Mouse (Mus musculus) gastrocnemius, postnatal 25 days (tissue): Measurements from ENCODE around the gene Rpp38. TPM values are rescaled to one million over a fixed set of nuclear protein-coding genes. Genes with fewer than 3 reads are reported as not detected.

Experiments used
- DNase-seq: peaks from one replicate; pipeline ENCODE4 v3.0.0; 2022
- long read RNA-seq, 2 experiments: library from polyadenylated mRNA; stranded (forward); transcript quantifications; one replicate each; pipeline ENCODE4 v2.0.0; 2021
- total RNA-seq, 2 experiments: library from RNA; stranded (reverse); gene quantifications; 1 replicate in 1 of 2; 2 replicates in 1 of 2; pipeline ENCODE4 v1.2.3; 2021

The Rpp38 gene
- 1 to 10 TPM; 4.6 to 5.3 TPM for total RNA-seq
- long read RNA-seq, experiment 1, transcript Rpp38-201 (2 exons, 1,042 nt), result major isoform, 7 of 8 reads
- long read RNA-seq, experiment 1, partial matches to known transcripts, result 0 of 8 reads
- long read RNA-seq, experiment 1, other reads (novel, unspliced or antisense), result 1 of 8 reads
- long read RNA-seq, experiment 2, transcript Rpp38-201 (2 exons, 1,042 nt), result major isoform, 5 of 6 reads
- long read RNA-seq, experiment 2, partial matches to known transcripts, result 1 of 6 reads
- long read RNA-seq, experiment 2, other reads (novel, unspliced or antisense), result 0 of 6 reads

- peak; percentile 96 for DNase-seq
These were observed at the start of gene Rpp38 for GRCm38 (mm10) chr2:3332484-3333242. Gene Rpp38, minus strand, starts transcription at chr2:3332643.

- DNase-seq, result no peak
These were observed 32.7 kb upstream of the Rpp38 start for GRCm38 (mm10) chr2:3365127-3365526.

GRCm38 (mm10) chr2:3361067-3361466 is 28.6 kb upstream of the Rpp38 start:
- DNase-seq, result no peak

DNA sequence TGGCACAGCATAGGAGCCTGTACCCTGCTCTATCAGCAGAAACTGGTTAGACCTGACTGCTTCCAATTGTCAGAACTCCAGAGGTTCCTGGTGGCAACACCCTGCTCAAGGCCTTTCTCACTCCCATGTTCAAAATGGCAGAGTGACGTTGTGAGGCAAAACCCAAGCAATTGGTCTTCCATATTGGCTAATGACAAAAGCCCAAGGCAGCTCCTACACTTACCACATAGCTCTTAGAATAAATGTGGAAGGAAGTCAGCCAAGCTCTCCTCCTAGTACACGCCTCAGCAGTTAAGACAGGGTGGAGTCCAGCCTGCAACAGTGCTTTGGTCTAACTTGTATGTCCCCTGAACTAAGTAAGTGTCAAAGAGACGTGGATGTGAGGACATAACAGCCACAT is 25.4 kb upstream of the Rpp38 start:
- no peak for DNase-seq

GRCm38 (mm10) chr2:3356311-3356710 is 23.9 kb upstream of the Rpp38 start:
- no peak for DNase-seq

DNA sequence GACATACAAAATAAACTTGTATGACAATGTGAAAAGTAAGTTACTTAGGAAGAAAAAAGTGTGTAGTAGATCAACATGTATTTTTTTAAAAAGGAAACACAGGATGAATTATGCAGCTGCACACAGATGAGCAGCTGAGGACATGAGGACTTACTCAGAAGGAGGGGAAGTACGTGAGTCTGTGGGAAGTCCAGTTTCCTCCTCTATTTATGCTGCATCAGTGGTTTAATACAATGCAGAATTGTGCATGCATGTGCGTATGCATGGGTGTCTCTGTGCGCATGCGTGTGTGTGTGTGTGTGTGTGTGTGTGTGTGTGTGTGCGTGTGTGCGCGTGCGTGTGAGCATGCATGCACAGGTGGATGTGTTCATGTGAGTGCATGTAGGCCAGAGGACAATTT is 23.4 kb upstream of the Rpp38 start:
- DNase-seq, result no peak

DNA sequence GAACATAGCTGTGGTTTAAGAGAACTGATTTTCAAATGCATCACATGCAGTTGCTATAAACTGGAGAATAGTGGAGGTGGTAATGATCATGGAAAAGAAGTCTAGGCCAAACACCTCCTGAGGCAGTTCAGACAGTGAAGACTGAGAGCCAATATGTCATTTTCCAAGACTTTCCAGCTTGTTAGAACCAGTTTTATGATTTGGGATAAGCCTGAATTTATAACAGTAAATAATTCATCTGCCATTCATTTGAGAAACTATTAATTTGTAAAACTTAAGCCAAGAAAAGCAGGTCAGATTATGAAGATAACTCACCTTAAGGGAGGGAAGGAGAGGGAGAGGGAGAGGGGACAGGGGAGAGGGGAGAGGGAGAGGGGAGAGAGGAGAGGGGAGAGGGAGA is 20.7 kb upstream of the Rpp38 start:
- no peak for DNase-seq

DNA sequence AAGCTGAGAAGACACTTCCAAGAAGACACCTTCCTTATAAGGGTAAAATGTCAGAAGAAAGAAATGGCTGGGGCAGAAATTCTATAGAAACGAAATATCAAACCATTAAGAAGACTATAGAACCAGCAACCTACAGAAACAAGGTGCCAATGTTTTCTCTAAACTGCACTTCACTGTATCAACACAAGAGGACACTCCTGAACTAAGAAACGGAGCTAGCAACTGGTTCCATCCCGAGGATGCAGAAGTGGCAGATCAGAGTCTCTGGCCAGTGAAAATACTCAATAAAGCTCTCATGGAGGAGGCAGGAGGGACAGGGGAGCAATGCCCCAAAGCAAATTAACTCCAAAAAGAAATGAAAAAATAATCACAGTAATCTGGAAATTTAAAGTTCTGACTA is 16.5 kb upstream of the Rpp38 start:
- DNase-seq, result no peak

GRCm38 (mm10) chr2:3348422-3348821 is 16.0 kb upstream of the Rpp38 start:
- no peak for DNase-seq

DNA sequence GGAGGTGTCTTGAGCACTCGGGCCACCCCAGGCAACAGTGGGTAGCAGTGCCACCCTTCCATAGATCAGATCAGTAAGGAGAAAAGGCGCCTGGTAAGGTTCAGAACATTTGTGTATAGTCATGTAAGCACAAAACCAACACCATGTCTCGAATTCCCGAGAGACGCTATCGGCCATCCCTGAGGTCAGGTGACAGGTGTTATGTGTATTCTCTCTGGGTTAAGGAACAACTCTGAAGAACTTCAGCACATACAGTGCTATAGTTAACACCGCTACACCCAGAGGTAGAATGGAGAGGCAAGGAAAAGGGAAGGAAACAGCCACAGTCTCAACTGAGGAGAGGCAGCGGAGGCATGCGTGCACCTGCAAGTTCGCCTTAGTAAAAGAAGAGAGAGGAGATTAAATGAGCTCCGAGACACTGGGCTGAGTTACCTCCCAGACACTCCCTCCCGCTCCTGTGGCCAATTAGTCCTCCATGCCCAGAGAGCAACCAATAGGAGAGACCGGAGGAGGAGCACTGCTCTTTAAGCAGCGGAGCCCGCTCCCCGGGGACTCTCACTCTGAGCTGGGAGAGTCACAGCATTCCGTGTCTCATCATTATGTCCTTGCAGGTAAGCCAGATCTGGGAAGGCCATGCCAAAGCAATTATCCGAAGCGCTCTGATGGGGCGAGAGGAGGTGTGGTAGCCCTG is 3.3 kb upstream of the Rpp38 start, which contains the start of gene Acbd7:
TSS of gene Acbd7 (plus strand) at position 558 of the 691 bp plus-strand sequence.
- peak; percentile 22 for DNase-seq

DNA sequence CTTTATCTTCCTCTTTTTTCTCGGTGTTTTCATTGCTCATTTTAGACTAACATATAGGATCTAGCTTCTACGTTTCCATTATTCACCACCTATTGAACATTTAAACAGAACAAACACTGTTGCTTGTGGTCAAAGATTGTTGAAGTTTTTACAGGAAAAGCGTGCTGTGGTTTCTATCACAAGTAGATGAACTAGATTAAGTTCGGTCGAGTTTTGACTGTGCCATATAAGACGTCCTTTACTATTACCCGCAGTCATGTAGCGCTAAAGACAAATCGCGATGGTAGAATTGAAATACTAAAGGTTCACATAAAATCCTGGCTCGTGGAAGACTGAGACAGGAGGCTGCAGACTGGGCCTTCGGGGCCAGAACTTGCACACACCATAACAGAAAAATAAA is 1.3 kb upstream of the Rpp38 start:
- no peak for DNase-seq

GRCm38 (mm10) chr2:3332056-3332455 is 387 bp downstream of the Rpp38 start:
- DNase-seq, result no peak

GRCm38 (mm10) chr2:3331071-3331703 is 1.3 kb downstream of the Rpp38 start:
- DNase-seq, result no peak

DNA sequence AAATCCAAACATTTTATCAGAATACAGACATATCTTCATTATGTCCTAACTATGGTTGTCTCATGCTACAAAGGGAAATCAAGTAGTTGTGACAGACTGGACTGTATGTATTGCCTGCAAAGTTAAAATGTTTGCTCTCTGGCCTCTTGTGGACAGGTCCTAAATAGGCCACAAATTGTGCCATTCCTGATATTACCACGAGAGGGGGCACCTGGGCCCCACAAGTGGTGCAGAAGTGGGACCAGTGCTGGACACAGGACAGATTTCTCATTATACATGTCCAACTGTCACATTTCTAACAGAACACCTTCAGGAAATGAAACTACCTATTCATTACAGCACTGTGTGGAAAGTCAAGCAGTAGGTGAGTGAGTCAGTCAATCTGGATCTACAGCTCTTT is 5.1 kb downstream of the Rpp38 start:
- peak; percentile 29 for DNase-seq

- DNase-seq, result no peak
These were observed 5.9 kb downstream of the Rpp38 start for GRCm38 (mm10) chr2:3326547-3326946.

DNA sequence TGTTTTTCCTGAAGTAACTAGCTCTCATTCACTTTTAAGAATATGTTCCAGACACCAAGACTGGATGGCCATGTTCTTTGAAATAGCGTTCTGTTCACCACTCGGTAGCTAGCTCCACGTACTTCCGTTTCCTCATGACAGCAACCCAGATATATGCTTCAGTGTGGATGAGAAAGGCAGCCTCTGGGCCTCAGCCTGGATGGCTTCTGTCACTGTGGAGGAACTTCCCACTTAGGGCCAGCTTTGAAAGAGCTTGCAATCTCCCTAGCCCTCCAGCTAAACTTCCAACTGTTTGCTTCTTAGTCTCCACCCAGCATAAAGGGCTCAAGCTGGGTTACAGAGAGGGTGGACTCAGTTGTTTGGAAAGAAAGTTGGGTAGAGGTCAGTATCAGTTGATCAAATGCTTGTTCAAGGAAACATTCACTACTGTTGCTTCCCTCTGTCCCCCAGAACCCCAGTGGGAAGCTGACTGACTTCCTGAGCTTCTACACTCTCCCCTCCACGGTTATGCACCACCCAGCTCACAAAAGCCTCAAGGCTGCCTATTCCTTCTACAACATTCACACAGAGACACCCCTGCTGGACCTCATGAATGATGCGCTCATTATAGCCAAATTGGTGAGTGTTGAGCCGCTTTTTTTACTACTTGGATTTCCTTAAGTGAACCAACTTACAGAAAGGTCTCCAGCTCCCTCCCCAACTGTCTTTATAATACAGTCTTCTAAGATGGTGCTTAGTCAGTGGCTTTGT is 7.9 kb downstream of the Rpp38 start:
- DNase-seq, result no peak

GRCm38 (mm10) chr2:3323132-3323531 is 9.3 kb downstream of the Rpp38 start:
- DNase-seq, result no peak

- no peak for DNase-seq
These were observed 26.9 kb downstream of the Rpp38 start for GRCm38 (mm10) chr2:3305426-3306025.

DNA sequence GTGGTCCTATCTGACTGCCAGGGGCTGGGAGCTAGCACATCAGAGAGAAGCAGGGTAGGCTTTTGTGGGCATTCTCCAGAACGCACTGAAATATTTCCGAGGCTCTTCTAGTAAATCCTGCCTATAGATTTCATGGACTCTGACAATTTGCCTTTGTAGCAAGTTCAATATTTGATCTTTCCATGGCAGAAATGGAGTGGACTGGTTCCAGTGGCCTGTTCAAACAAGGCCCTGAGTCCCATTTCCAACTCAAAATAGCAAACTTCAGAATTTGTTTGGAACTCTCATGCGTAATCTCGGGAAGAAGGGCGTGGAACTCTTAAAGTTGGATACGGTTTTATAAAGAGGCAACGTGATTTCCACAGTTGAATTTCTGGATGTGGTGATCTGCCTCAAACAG is 36.6 kb downstream of the Rpp38 start:
- no peak for DNase-seq

GRCm38 (mm10) chr2:3292170-3292569 is 40.3 kb downstream of the Rpp38 start:
- no peak for DNase-seq

DNA sequence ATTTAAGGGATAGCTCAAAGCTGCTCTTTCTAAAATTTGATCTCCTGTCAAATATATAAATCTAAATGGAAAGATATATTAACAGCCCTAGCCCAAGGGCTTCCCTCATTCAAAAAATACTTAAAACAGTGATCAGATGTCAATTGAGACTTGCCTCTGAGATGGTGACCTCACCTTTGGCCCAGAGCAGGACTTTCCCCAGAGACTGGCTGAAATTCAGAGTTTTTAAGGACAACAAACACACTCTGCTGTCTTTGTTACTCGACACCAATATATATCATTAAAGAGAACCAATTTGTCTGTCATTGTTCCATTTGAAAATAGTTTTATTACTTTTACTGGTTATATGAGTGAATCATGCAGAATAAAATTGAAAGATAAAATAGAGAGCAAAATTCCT is 42.9 kb downstream of the Rpp38 start:
- DNase-seq, result no peak
